Mouse (Mus musculus): ENCODE results near the gene Gm2000. TPM values are rescaled to one million over a fixed set of nuclear protein-coding genes. Genes with fewer than 3 reads are reported as not detected.

Gene Gm2000
- polyA plus RNA-seq, 1 experiment from 2014 or later = 567 TPM

GRCm38 (mm10) chr1:156402491-156402890 lies 36.7 kb downstream of the Gm2000 start:
- no peak for TF ChIP-seq CTCF (IDR thresholded peaks at IDR 0.05)
- in situ Hi-C loops (cut with MboI; ENCODE audit: low pct_unique_long_range_greater_than_20kb) = no loop called here
- DNase-seq (ENCODE audit: low read depth, low spot score) (no peak), ATAC-seq (no peak)
- no peaks in the 10 kb centered on the region for H3K27me3 ChIP-seq
- POLR2A ChIA-PET = no interaction called here
- CTCF ChIA-PET = no interaction called here

GRCm38 (mm10) chr1:156403251-156403650 lies 37.4 kb downstream of the Gm2000 start:
- POLR2A ChIA-PET = no interaction called here
- no peak for ATAC-seq
- in situ Hi-C loops (cut with MboI; ENCODE audit: low pct_unique_long_range_greater_than_20kb) = no loop called here
- CTCF ChIA-PET = no interaction called here
- no peak for DNase-seq (ENCODE audit: low read depth, low spot score)
- no peak for TF ChIP-seq CTCF (IDR thresholded peaks at IDR 0.05)
- no peaks in the 10 kb centered on the region for H3K27me3 ChIP-seq

GRCm38 (mm10) chr1:156408004-156408403 lies 42.2 kb downstream of the Gm2000 start:
- ChIA-PET CTCF (no interaction called here), POLR2A (no interaction called here)
- no peak for TF ChIP-seq CTCF (IDR thresholded peaks at IDR 0.05)
- DNase-seq (ENCODE audit: low read depth, low spot score) (no peak), ATAC-seq (no peak)
- no peaks in the 10 kb centered on the region for H3K27me3 ChIP-seq
- in situ Hi-C loops (cut with MboI; ENCODE audit: low pct_unique_long_range_greater_than_20kb) = no loop called here

- POLR2A ChIA-PET = no interaction called here
- in situ Hi-C loops (cut with MboI; ENCODE audit: low pct_unique_long_range_greater_than_20kb) = no loop called here
- TF ChIP-seq CTCF (IDR thresholded peaks at IDR 0.05) = no peak
- ATAC-seq (no peak), DNase-seq (ENCODE audit: low read depth, low spot score) (no peak)
- H3K27me3 ChIP-seq = no peaks in the 10 kb centered on the region
- CTCF ChIA-PET = no interaction called here
These were observed 42.7 kb downstream of the Gm2000 start for GRCm38 (mm10) chr1:156408521-156408920.

Other genes starting within 250 kb of the Gm2000 start
- gene Fam163a, start 161.0 kb upstream of the Gm2000 start, polyA plus RNA-seq (2021) = not detected
- 0.18 TPM for gene Tdrd5, start 62.4 kb upstream of the Gm2000 start, polyA plus RNA-seq (2021)
- gene Nphs2, start 55.3 kb upstream of the Gm2000 start, polyA plus RNA-seq (2021) = not detected
- 0.19 TPM for gene Axdnd1, start 55.1 kb downstream of the Gm2000 start, polyA plus RNA-seq (2021)
- gene Soat1, start 108.3 kb downstream of the Gm2000 start, polyA plus RNA-seq (2021) = 34.4 TPM
- 27.7 TPM for gene Gm10031, start 158.0 kb downstream of the Gm2000 start, polyA plus RNA-seq (2021)
- gene Abl2, start 192.7 kb downstream of the Gm2000 start, polyA plus RNA-seq (2021) = 21.7 TPM

Measured in Patski (cell line).